Mouse (Mus musculus): ENCODE data around the gene Olig2. TPM values are rescaled to one million over a fixed set of nuclear protein-coding genes. Genes with fewer than 3 reads are reported as not detected.
"Not testable (repeated sequence)": the region's sequence is repeated elsewhere in the genome, so short reads cannot be mapped to it uniquely, and the experiment has no call there.

Gene Olig2
- total and polyA plus RNA-seq, 3 experiments, result not detected

DNA sequence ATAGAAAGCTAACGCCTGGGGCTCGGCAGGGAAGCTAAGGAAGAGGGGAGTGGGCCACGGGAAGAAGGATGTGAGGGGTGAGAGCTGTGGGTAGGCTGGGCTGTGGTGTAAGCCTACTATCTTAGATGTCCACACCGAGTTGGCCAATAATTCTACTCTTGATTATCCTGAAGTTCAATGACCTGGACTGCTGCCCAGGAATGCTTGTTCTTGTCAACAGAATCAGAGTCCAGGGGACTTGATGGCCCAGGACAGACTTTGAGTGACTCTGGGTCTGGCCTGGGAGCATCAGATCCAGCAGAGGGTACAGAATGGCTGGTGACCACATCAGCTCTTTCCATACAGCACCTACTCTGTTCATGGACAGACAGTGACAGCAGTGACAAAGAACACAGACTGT, 13.8 kb downstream of the Olig2 start:
- H3K27ac ChIP-seq (ENCODE audit: control insufficient read depth, low read depth, low read length), result no peak overlapping the region
- no peak for DNase-seq (ENCODE audit: low read depth, low spot score)
- no peak overlapping the region for H3K9ac ChIP-seq (ENCODE audit: control insufficient read depth, low read depth, low read length, poor library complexity, severe bottlenecking)
- H3K9me3 ChIP-seq (replicated peaks; ENCODE audit: insufficient read depth, low read length), result no peaks in the 10 kb centered on the region
- no peak for TF ChIP-seq MAX (IDR thresholded peaks at IDR 0.05; ENCODE audit: low read length)
- no peak for TF ChIP-seq EP300 (IDR thresholded peaks at IDR 0.05; ENCODE audit: low read depth in 1 of 2, low read length in 2 of 2)
- TF ChIP-seq CTCF (IDR thresholded peaks at IDR 0.05 in 2 of 3, conservative IDR thresholded peaks at IDR 0.05 in 1 of 3; ENCODE audit: control insufficient read depth in 1 of 3, insufficient read depth in 1 of 3, low read depth in 2 of 3, low read length in 3 of 3, poor library complexity in 1 of 3, severe bottlenecking in 1 of 3), result no peak
- TF ChIP-seq UBTF (IDR thresholded peaks at IDR 0.05; ENCODE audit: borderline replicate concordance, insufficient read depth, low read depth, low read length), result no peak
- TF ChIP-seq TBP (IDR thresholded peaks at IDR 0.05; ENCODE audit: low read depth, low read length), result no peak
- no peak for TF ChIP-seq E2F4 (IDR thresholded peaks at IDR 0.05; ENCODE audit: borderline replicate concordance, low read depth, low read length)
- TF ChIP-seq ZNF384 (IDR thresholded peaks at IDR 0.05; ENCODE audit: low read depth, low read length), result no peak
- TF ChIP-seq USF2 (IDR thresholded peaks at IDR 0.05; ENCODE audit: borderline replicate concordance in 1 of 2, insufficient read depth in 1 of 2, low read depth in 1 of 2, low read length in 2 of 2), result no peak
- TF ChIP-seq MXI1 (IDR thresholded peaks at IDR 0.05; ENCODE audit: low read depth, low read length), result no peak
- no peak for TF ChIP-seq GABPA (IDR thresholded peaks at IDR 0.05; ENCODE audit: low read depth, low read length)
- peaks cover 4% of the 10 kb centered on the region in 2 experiments; a peak in 3 of 4 replicates for H3K27me3 ChIP-seq (ENCODE audit: control insufficient read depth in 1 of 2, insufficient read depth in 2 of 2, low read length in 2 of 2)
- H3K79me2 ChIP-seq (ENCODE audit: control insufficient read depth, insufficient read depth, low read length, poor library complexity), result no peaks in the 10 kb centered on the region
- no peaks in the 10 kb centered on the region for H3K4me1 ChIP-seq (ENCODE audit: control insufficient read depth in 1 of 2, insufficient read depth in 2 of 2, low read length in 2 of 2)
- H3K36me3 ChIP-seq (ENCODE audit: control insufficient read depth in 1 of 2, insufficient read depth in 2 of 2, low read length in 2 of 2), result no peaks in the 10 kb centered on the region
- no peak overlapping the region for H3K4me3 ChIP-seq (ENCODE audit: control insufficient read depth in 1 of 2, insufficient read depth in 1 of 2, low read depth in 2 of 2, low read length in 2 of 2)

DNA sequence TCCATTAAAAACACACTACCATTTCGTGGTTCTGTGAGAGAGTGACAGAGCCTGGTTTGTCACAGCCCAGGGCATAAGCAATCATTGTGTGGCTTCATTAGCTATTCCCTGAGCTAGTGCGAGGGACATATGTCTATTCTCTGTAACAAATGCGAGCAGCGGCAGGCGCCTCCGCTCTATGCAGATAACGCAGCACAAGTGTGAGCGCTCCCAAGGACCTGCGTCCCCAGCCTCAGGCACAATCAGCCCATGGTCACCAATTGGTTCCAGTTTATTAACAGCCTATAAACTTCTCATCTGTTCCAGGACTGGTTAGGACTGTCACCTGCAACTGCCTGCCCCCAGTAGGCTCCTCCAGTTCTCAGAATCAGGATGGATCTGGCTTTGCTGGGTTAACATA, 21.0 kb downstream of the Olig2 start:
- Histone ChIP-seq H3K4me1 (ENCODE audit: control insufficient read depth in 1 of 2, insufficient read depth in 2 of 2, low read length in 2 of 2) (no peaks in the 10 kb centered on the region), H3K4me3 (ENCODE audit: control insufficient read depth in 1 of 2, insufficient read depth in 1 of 2, low read depth in 2 of 2, low read length in 2 of 2) (no peak overlapping the region), H3K27ac (ENCODE audit: control insufficient read depth, low read depth, low read length) (no peak overlapping the region), H3K27me3 (ENCODE audit: control insufficient read depth in 1 of 2, insufficient read depth in 2 of 2, low read length in 2 of 2) (peaks cover 0 to 3% of the 10 kb centered on the region in 2 experiments; a peak in 3 of 4 replicates), H3K9me3 (replicated peaks; ENCODE audit: insufficient read depth, low read length) (no peaks in the 10 kb centered on the region), H3K36me3 (ENCODE audit: control insufficient read depth in 1 of 2, insufficient read depth in 2 of 2, low read length in 2 of 2) (no peaks in the 10 kb centered on the region), H3K9ac (ENCODE audit: control insufficient read depth, low read depth, low read length, poor library complexity, severe bottlenecking) (no peak overlapping the region), H3K79me2 (ENCODE audit: control insufficient read depth, insufficient read depth, low read length, poor library complexity) (no peaks in the 10 kb centered on the region)
- TF ChIP-seq USF1 (IDR thresholded peaks at IDR 0.05; ENCODE audit: low read depth, low read length) (no peak), EP300 (IDR thresholded peaks at IDR 0.05; ENCODE audit: low read depth in 1 of 2, low read length in 2 of 2) (no peak), UBTF (IDR thresholded peaks at IDR 0.05; ENCODE audit: borderline replicate concordance, insufficient read depth, low read depth, low read length) (no peak), MXI1 (IDR thresholded peaks at IDR 0.05; ENCODE audit: low read depth, low read length) (no peak), MAFK (IDR thresholded peaks at IDR 0.05; ENCODE audit: borderline replicate concordance, low read depth, low read length) (no peak), E2F4 (IDR thresholded peaks at IDR 0.05; ENCODE audit: borderline replicate concordance, low read depth, low read length) (no peak), USF2 (IDR thresholded peaks at IDR 0.05; ENCODE audit: borderline replicate concordance in 1 of 2, insufficient read depth in 1 of 2, low read depth in 1 of 2, low read length in 2 of 2) (no peak), MYC (IDR thresholded peaks at IDR 0.05; ENCODE audit: low read depth, low read length) (no peak), CHD2 (IDR thresholded peaks at IDR 0.05; ENCODE audit: low read length) (no peak), SMC3 (IDR thresholded peaks at IDR 0.05; ENCODE audit: low read depth, low read length) (no peak), GATA1 (IDR thresholded peaks at IDR 0.05; ENCODE audit: low read depth, low read length) (no peak), CHD1 (IDR thresholded peaks at IDR 0.05; ENCODE audit: low read depth, low read length) (no peak), ETS1 (IDR thresholded peaks at IDR 0.05; ENCODE audit: low read depth, low read length) (no peak), RAD21 (IDR thresholded peaks at IDR 0.05; ENCODE audit: low read depth, low read length) (no peak)
- no peak for DNase-seq (ENCODE audit: low read depth, low spot score)

DNA sequence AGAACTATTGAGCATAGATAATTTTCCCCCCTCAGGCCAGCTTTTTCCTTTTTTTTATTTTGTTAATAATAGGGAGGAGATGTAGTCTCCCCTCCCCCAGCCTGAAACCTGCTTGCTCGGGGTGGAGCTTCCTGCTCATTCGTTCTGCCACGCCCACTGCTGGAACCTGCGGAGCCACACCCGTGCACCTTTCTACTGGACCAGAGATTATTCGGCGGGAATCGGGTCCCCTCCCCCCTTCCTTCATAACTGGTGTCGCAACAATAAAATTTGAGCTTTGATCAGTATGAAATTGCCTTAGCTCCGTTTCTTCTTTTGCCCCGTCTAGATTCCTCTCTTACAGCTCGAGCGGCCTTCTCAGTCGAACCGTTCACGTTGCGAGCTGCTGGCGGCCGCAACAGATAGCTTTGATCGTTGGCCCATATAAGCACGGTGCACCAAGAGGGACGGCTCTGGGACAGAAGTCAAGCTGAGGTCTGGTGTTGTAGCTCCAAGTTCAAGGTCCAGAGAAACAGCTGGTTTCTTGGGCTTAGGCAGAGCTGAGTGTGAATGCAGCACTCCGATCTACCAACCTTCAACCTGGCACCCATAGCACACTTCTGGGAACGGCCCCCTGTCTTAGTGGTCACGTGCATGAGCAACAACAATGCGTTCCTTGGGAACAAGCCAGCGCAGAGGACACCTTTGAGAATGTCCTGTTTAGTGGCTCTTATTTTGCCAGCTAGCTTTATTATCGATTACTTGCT, 30.3 kb downstream of the Olig2 start:
- H3K27me3 ChIP-seq (ENCODE audit: control insufficient read depth in 1 of 2, insufficient read depth in 2 of 2, low read length in 2 of 2), result peaks cover 0 to 14% of the 10 kb centered on the region in 2 experiments
- H3K9me3 ChIP-seq (replicated peaks; ENCODE audit: insufficient read depth, low read length); H3K4me1 ChIP-seq (ENCODE audit: control insufficient read depth in 1 of 2, insufficient read depth in 2 of 2, low read length in 2 of 2); H3K9ac ChIP-seq (ENCODE audit: control insufficient read depth, low read depth, low read length, poor library complexity, severe bottlenecking); H3K27ac ChIP-seq (ENCODE audit: control insufficient read depth, low read depth, low read length); H3K36me3 ChIP-seq (ENCODE audit: control insufficient read depth in 1 of 2, insufficient read depth in 2 of 2, low read length in 2 of 2); H3K79me2 ChIP-seq (ENCODE audit: control insufficient read depth, insufficient read depth, low read length, poor library complexity); H3K4me3 ChIP-seq (ENCODE audit: control insufficient read depth in 1 of 2, insufficient read depth in 1 of 2, low read depth in 2 of 2, low read length in 2 of 2); DNase-seq (ENCODE audit: low read depth, low spot score): not testable (repeated sequence)

Measured in MEL (cell line).